Mouse (Mus musculus) hindbrain, embryonic 12.5 days (tissue): ENCODE results near the gene Rbm33. TPM values are rescaled to one million over a fixed set of nuclear protein-coding genes. Genes with fewer than 3 reads are reported as not detected.

ENCODE experiments used
- ATAC-seq: fragments of 200-750 bp; cut with Nextera tagmentation; 2 replicates; pipeline ENCODE4 v1.8.0; 2017; ENCODE audit warnings: moderate TSS enrichment; ENCODE audit not compliant: low FRiP score
- H3K27ac ChIP-seq: fragments of 300-500 bp; sonication (generic); 2 replicates; pipeline ENCODE4 v1.5.1; 2016; ENCODE audit warnings: mild to moderate bottlenecking
- H3K27me3 ChIP-seq: fragments of 300-500 bp; sonication (generic); 2 replicates; pipeline ENCODE4 v1.6.1; 2016; ENCODE audit warnings: mild to moderate bottlenecking
- H3K36me3 ChIP-seq: fragments of 300-500 bp; sonication (generic); 2 replicates; pipeline ENCODE4 v1.6.1; 2016; ENCODE audit warnings: mild to moderate bottlenecking
- H3K4me1 ChIP-seq: fragments of 300-500 bp; sonication (generic); 2 replicates; pipeline ENCODE4 v1.6.1; 2016
- H3K4me2 ChIP-seq: fragments of 300-500 bp; sonication (generic); replicated peaks from 2 replicates; pipeline ENCODE4 v1.6.1; 2016; ENCODE audit warnings: mild to moderate bottlenecking
- H3K4me3 ChIP-seq: fragments of 300-500 bp; sonication (generic); 2 replicates; pipeline ENCODE4 v1.5.1; 2016; ENCODE audit warnings: mild to moderate bottlenecking
- H3K9ac ChIP-seq: fragments of 300-500 bp; sonication (generic); 2 replicates; pipeline ENCODE4 v1.6.1; 2016; ENCODE audit warnings: mild to moderate bottlenecking, moderate library complexity
- H3K9me3 ChIP-seq: fragments of 300-500 bp; sonication (generic); replicated peaks from 2 replicates; pipeline ENCODE4 v1.6.1; 2016; ENCODE audit warnings: mild to moderate bottlenecking
- WGBS: fragments of 180-500 bp; shearing (Covaris S2); methylation state at CpG from one replicate; pipeline ENCODE4 v1.1.7; 2016; 5-methylcytosine and 5-hydroxymethylcytosine counted together
- polyA plus RNA-seq: library from polyadenylated mRNA; unstranded; fragments of >200 nt; fragmentation: Nextera tagmentation; extraction: Ambion mirVana; gene quantifications from 2 replicates; pipeline ENCODE4 v1.2.1, GENCODE M21; 2016

Gene Rbm33
- polyA plus RNA-seq: 24.5 and 25.9 TPM in 2 replicates

DNA sequence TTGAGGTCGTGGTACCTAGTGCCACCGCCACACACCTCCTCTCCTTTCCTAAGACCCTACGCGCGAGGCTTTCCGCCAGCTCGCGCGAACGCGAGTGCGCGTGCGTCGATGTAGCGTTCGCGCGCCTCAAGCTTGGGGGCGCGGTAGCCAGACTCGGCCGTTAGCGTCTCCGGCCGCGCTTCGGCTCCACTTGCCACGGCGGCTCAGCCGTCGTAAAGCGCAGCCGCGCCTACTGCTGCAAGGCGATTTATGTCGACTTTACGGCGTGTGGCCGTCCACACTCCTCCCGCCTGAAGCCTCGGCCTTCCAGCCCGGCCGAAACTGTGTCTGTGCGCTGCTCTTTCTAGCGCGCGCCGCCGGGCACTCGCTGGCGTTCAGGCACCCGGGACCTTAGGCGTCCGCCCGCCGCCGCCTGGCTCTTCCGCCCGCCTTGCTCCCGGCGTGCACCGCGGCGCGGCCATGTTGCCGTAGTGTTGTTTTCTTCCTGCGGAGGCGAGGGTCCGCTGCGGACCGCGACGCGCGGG is at the start of gene Rbm33:
TSS of gene Rbm33 (plus strand) at position 400 of the 524 bp plus-strand sequence.
- peak within 1 kb of the TSS; percentile 75 for H3K4me2 ChIP-seq
- H3K27me3 ChIP-seq: no peaks in the 10 kb centered on the region
- H3K9me3 ChIP-seq: no peaks in the 10 kb centered on the region
- peak within 1 kb of the TSS; percentile 100 for H3K9ac ChIP-seq
- under 1% methylated on average over 68 of the region's 76 CpGs for WGBS
- peak; percentile 93 for ATAC-seq
- H3K27ac ChIP-seq: peak within 1 kb of the TSS; percentile 100
- H3K4me1 ChIP-seq: peaks cover 23% of the 10 kb centered on the region
- H3K36me3 ChIP-seq: no peaks in the 10 kb centered on the region
- H3K4me3 ChIP-seq: peak within 1 kb of the TSS; percentile 99

DNA sequence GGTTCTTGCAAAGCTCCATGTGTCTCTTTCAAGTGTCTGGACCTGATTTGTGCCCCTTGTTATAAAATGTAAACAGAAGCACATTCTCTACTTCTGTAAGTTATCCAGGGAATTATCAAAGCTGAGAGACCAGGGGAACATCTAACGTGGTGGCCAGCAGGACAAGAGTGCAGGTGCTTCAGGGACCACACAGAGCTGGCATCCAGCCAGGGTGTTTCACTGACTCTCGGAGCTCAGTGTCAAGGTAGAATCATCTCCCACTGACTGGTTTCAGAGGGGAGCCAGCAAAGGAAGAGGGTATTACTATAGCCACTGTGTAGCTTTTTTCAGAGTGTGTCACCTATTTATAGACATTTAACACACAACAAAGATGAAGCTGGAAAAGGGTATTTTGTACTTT is 49.3 kb upstream of the Rbm33 start:
- Histone ChIP-seq H3K27ac (no peak overlapping the region), H3K4me3 (no peak overlapping the region), H3K27me3 (no peaks in the 10 kb centered on the region), H3K9ac (no peak overlapping the region), H3K9me3 (no peaks in the 10 kb centered on the region), H3K4me1 (no peaks in the 10 kb centered on the region), H3K4me2 (no peak overlapping the region), H3K36me3 (no peaks in the 10 kb centered on the region)
- 51% methylated on average over 2 of the region's 2 CpGs for WGBS
- ATAC-seq: no peak

DNA sequence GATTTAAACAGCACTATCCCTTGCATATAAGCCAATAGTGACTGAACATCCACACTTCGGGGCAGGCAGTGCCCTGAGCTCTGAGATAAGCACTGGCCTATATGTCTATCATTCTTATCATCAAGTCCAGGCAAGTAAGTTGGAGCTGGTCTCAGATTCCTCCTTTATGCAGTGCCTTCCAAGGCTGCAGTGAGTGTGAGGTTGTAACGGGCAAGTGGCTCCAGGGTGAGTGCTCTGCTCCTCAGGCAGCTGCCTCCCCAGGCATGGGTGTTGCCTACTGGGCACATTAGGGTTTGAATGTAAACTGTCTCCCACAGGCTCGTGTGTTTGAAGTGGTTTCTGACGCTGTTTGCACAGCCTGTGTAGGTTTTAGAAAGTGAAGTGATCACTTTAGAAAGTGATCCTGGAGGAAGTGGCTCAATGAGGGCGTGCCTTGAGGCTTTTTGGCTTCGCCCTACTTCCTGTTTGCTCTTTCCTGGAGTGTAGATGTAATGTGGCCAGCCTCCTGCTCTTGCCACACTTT is 47.4 kb upstream of the Rbm33 start:
- H3K9ac ChIP-seq: no peak overlapping the region
- H3K4me2 ChIP-seq: no peak overlapping the region
- no peak overlapping the region for H3K4me3 ChIP-seq
- no peak overlapping the region for H3K27ac ChIP-seq
- no peak for ATAC-seq
- H3K4me1 ChIP-seq: no peaks in the 10 kb centered on the region
- WGBS: 64% methylated on average over 6 of the region's 6 CpGs
- no peaks in the 10 kb centered on the region for H3K9me3 ChIP-seq
- no peaks in the 10 kb centered on the region for H3K27me3 ChIP-seq
- H3K36me3 ChIP-seq: no peaks in the 10 kb centered on the region

DNA sequence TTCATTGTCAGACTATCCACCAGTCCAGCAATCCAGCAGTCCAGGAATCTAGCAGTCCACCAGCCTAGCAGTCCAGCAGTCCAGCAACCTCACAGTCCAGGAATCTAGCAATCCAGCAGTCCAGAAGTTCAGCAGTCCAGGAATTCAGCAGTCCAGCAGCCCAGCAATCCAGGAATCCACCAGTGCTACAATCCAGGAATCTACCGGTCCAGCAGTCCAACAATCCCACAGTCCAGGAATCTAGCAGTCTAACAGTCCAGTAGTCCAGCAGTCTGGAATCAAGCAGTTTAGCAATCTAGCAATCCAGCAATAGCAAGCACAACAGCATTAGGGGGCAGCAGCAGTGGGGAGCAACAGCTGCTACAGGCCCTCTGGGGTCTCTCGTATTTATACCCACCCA is 44.1 kb upstream of the Rbm33 start:
- WGBS: 75% methylated on average over 2 of the region's 2 CpGs
- Histone ChIP-seq H3K36me3 (no peaks in the 10 kb centered on the region), H3K27me3 (no peaks in the 10 kb centered on the region), H3K4me3 (no peak overlapping the region), H3K9ac (no peak overlapping the region), H3K4me1 (no peaks in the 10 kb centered on the region), H3K9me3 (no peaks in the 10 kb centered on the region), H3K4me2 (no peak overlapping the region), H3K27ac (no peak overlapping the region)
- no peak for ATAC-seq

DNA sequence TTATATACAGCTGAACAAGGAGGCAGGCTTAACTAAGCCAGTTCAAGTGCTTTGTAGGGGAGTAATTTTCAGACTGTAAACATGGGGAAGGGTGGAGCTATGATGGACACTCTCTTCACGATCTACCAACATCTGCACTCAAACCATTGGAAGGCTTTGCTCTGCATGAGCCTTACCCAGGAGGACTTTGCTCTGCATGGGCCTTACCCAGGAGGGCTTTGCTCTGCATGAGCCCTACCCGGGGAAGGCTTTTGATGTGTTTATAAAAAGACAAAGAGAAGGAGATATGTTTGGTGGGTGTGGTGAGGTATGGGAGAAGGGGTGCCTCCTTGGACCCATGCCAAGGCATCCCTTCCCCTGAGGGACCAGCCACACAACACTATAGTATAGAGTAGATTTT is 39.6 kb upstream of the Rbm33 start:
- H3K36me3 ChIP-seq: no peaks in the 10 kb centered on the region
- no peak for ATAC-seq
- H3K27me3 ChIP-seq: no peaks in the 10 kb centered on the region
- WGBS: 46% methylated on average over 2 of the region's 2 CpGs
- no peaks in the 10 kb centered on the region for H3K4me1 ChIP-seq
- H3K4me2 ChIP-seq: no peak overlapping the region
- no peaks in the 10 kb centered on the region for H3K9me3 ChIP-seq
- no peak overlapping the region for H3K4me3 ChIP-seq
- no peak overlapping the region for H3K27ac ChIP-seq
- H3K9ac ChIP-seq: no peak overlapping the region

DNA sequence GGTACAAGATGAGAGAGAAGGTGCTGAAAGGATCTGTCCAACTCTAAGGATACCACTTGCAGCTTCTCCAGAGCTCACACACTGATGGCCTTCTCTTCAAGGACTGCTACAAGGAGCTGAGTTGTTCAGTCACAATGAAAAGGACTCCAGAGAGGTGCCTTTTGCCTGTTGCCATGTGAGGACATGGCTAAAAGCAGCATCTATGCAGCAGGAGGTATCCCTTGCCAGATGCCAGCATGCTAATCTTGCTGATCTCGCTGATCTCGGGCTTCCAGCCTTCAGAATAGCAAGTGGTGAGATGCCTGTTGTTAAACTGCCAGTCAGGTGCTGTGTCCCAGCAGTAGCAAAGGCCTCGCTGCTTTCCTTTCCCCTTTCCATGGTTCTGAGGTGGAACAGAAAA is 27.8 kb upstream of the Rbm33 start:
- Histone ChIP-seq H3K4me3 (no peak overlapping the region), H3K4me2 (no peak overlapping the region), H3K9me3 (no peaks in the 10 kb centered on the region), H3K27ac (no peak overlapping the region), H3K9ac (no peak overlapping the region), H3K36me3 (no peaks in the 10 kb centered on the region), H3K27me3 (no peaks in the 10 kb centered on the region), H3K4me1 (no peaks in the 10 kb centered on the region)
- 43% methylated on average over 3 of the region's 3 CpGs for WGBS
- no peak for ATAC-seq

DNA sequence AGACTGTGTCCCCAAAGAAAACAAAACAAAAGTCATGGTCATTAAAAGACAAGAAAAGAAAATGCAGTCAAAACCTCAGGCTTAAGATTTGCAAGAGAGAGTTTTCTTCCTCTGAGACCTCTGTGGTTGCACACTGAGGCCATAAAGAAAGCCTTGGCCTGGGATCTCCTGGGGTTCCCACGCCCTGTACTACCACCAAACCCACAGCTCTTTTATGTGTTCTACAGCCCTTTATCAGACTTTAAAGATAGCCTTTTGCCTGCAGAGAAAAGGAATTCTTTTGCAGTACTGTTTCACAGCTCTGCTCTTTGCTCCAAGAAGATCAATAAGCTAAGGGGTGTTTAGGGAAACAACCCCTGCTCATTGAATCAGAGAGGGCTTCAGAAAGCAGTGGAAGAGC is 26.3 kb upstream of the Rbm33 start:
- Histone ChIP-seq H3K27ac (no peak overlapping the region), H3K9ac (no peak overlapping the region), H3K9me3 (no peaks in the 10 kb centered on the region), H3K4me1 (no peaks in the 10 kb centered on the region), H3K27me3 (no peaks in the 10 kb centered on the region), H3K4me2 (no peak overlapping the region), H3K4me3 (no peak overlapping the region), H3K36me3 (no peaks in the 10 kb centered on the region)
- ATAC-seq: no peak
- WGBS: 58% methylated on average over 1 of the region's 1 CpGs

DNA sequence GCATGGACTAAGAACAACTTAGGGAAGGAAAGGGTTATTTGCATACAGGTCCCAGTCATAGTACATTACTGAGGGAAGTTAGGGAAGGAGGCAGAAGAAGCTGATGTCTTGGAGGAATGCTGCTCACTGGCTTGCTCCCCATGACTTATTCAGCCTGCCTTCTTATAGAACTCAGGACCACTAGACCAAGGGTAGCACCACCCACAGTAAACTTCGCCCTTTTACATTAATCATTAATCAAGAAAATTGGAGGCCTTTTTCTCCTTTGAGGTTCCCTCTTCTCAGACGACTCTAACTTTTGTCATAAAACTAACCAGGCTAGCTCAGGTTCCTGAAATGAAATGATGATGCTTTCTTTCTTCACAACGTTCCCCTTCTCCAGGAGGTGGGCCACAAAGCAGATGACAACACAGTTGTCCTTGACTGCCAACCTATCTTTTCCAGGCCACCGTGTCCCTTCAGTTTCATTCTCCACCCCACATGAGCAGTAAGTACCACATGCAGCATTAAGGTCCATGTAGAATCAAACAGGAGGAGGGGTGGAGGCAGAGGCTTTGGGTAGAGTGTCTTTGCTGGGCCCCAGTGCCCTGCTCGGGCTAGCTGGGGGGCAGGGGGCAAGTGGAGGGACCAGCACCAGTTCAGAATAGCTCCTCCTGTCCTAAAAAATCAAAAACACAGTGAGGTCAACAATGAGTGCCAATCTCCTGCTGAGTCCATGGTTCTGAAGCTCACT is 25.6 kb upstream of the Rbm33 start:
- H3K4me1 ChIP-seq: no peaks in the 10 kb centered on the region
- no peak for ATAC-seq
- WGBS: 83% methylated on average over 5 of the region's 5 CpGs
- H3K27ac ChIP-seq: no peak overlapping the region
- no peaks in the 10 kb centered on the region for H3K9me3 ChIP-seq
- H3K27me3 ChIP-seq: no peaks in the 10 kb centered on the region
- no peak overlapping the region for H3K4me3 ChIP-seq
- no peak overlapping the region for H3K9ac ChIP-seq
- no peaks in the 10 kb centered on the region for H3K36me3 ChIP-seq
- no peak overlapping the region for H3K4me2 ChIP-seq

DNA sequence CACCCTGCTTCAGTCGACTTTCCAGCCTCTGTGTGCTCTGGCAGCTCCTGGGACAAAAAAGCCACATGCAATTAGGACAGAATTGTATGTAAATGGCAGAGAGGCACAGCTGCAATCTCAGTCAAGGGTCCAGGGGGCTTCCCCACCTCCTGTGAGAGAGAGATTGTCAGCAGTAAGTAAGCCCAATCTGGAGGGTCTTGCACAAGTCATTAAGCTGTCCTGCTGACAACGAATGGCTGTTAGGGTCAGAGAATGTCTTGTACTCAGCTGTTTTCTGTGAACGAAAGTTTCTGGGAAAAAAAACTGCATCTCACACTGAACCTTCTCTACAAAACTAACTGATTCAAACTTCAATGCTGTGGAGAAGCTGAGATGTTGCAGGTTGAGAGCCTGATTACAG is 24.6 kb upstream of the Rbm33 start:
- no peaks in the 10 kb centered on the region for H3K4me1 ChIP-seq
- 32% methylated on average over 3 of the region's 3 CpGs for WGBS
- H3K4me3 ChIP-seq: no peak overlapping the region
- H3K27ac ChIP-seq: no peak overlapping the region
- H3K4me2 ChIP-seq: no peak overlapping the region
- no peaks in the 10 kb centered on the region for H3K9me3 ChIP-seq
- no peak for ATAC-seq
- no peak overlapping the region for H3K9ac ChIP-seq
- no peaks in the 10 kb centered on the region for H3K27me3 ChIP-seq
- no peaks in the 10 kb centered on the region for H3K36me3 ChIP-seq

DNA sequence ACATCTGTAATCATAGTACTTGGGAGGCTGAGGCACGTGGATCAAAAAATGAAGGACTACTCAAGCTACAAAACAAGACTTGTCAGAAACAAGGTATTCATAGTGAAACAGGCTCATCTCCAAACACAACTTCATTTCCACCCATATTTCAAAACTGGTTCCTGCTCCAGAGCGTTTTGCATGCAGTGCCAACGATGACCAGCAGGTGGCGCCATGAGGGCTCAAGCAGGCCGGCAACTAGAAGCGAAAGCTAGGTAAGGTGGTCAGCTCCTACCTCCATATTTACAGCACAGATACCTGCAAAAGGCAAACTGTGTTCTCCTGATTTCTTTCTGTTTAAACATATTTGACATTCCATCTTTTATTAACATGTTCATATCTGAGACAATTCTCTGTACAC is 22.9 kb upstream of the Rbm33 start:
- ATAC-seq: no peak
- Histone ChIP-seq H3K9ac (no peak overlapping the region), H3K36me3 (no peaks in the 10 kb centered on the region), H3K4me3 (no peak overlapping the region), H3K9me3 (no peaks in the 10 kb centered on the region), H3K4me2 (no peak overlapping the region), H3K27me3 (no peaks in the 10 kb centered on the region), H3K27ac (no peak overlapping the region), H3K4me1 (no peaks in the 10 kb centered on the region)
- WGBS: 7% methylated on average over 6 of the region's 6 CpGs

DNA sequence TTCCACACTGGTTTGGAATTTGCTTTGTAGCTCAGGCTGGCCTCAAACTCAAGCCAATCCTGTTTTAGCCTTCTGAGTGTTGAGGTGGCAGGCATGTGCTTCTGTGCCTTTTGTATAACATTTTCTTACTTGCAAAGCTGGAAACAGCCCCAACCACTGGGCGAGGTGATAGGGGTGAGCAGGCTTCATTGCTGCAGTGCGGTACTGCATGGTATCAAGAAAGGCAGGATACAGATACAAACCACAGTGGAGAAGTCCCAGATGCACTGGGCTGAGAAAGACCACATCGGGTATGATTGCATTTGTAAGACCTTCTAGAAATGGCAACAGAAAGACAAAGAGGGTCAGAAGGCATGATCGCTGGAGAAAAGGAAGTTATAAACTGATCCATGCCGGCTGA is 18.8 kb upstream of the Rbm33 start:
- H3K27me3 ChIP-seq: no peaks in the 10 kb centered on the region
- H3K4me2 ChIP-seq: no peak overlapping the region
- ATAC-seq: no peak
- no peak overlapping the region for H3K9ac ChIP-seq
- 81% methylated on average over 5 of the region's 5 CpGs for WGBS
- H3K9me3 ChIP-seq: no peaks in the 10 kb centered on the region
- H3K4me1 ChIP-seq: no peaks in the 10 kb centered on the region
- H3K27ac ChIP-seq: no peak overlapping the region
- no peak overlapping the region for H3K4me3 ChIP-seq
- no peaks in the 10 kb centered on the region for H3K36me3 ChIP-seq

DNA sequence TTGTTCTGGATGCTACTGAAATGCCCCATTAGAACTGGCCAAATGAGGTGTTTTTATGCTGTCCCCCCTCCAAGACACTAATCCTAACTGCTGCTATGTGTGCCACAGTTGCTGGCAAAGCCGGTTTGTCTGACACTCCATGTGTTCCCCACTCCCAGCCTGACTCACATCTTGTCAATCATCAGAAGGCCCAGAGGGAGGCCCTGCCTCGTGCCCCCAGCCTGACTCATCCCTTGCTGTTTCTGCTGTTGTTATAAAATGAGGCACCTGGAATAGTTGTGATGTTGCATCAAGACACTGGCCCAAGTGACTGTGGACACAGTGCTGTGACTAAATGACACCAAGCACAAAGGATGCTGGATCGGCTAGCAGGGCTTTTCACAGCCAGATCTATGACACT is 18.2 kb upstream of the Rbm33 start:
- WGBS: 65% methylated on average over 3 of the region's 3 CpGs

DNA sequence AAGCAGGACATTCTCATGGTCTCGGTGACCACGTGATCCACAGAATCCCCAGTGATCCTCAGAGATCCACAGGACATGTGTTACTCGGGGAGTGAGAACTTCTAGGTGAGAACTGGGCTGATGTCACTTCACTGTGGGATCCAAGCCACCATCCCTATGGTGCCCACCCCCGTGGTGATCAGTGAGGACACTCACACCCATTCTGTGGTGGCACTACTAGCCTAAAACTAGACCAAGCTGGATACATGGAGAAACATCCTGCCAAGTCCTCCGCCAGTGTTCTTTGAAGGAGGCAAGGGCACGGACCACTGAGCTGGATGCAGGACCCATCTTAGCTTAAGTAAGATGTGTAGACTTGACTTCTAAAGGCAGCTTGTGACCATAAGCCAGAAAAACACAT is 17.6 kb upstream of the Rbm33 start:
- Histone ChIP-seq H3K9ac (no peak overlapping the region), H3K27ac (no peak overlapping the region), H3K36me3 (no peaks in the 10 kb centered on the region), H3K27me3 (no peaks in the 10 kb centered on the region), H3K9me3 (no peaks in the 10 kb centered on the region), H3K4me1 (no peaks in the 10 kb centered on the region), H3K4me2 (no peak overlapping the region), H3K4me3 (no peak overlapping the region)
- no peak for ATAC-seq
- WGBS: 85% methylated on average over 6 of the region's 6 CpGs

More for the DNA sequence above, 18.2 kb upstream of the Rbm33 start:
- Histone ChIP-seq H3K9ac (no peak overlapping the region), H3K9me3 (no peaks in the 10 kb centered on the region), H3K36me3 (no peaks in the 10 kb centered on the region), H3K27me3 (no peaks in the 10 kb centered on the region), H3K4me3 (no peak overlapping the region), H3K4me2 (no peak overlapping the region), H3K27ac (no peak overlapping the region), H3K4me1 (no peaks in the 10 kb centered on the region)
- no peak for ATAC-seq
